Mouse (Mus musculus): ENCODE results near the gene Kctd4. TPM values are rescaled to one million over a fixed set of nuclear protein-coding genes. Genes with fewer than 3 reads are reported as not detected.

The Kctd4 gene
- polyA plus RNA-seq, 1 experiment from 2014 or later: 6.5 TPM

DNA sequence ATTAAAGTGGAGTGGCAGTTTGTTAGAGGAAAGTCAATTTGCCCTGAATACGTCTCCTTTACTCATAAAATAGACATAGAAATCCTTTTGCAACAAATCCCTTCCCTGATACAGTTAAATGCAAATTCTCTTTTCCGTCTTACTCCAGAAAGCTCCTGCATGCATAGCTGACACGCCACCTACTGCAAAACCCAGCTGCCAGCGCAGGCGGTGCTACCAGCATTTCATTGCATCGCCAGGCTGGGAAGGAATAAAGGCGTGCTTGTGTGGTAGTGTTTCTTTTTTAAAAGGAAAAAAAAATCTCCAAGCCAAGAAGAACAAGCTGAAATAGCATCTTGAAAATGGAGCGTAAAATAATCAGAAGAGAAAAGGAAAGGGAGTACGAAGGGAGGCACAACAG lies 7.4 kb downstream of the Kctd4 start:
- Histone ChIP-seq H3K27ac (replicated peaks) (peak overlapping the region; percentile 46), H3K9me3 (no peaks in the 10 kb centered on the region), H3K4me3 (peak overlapping the region; percentile 32), H3K9ac (peak overlapping the region; percentile 64; the same call in 1 of the 2 replicates), H3K4me1 (replicated peaks) (peaks cover 30% of the 10 kb centered on the region), H3K36me3 (no peaks in the 10 kb centered on the region), H3K4me2 (peak overlapping the region; percentile 40), H3K27me3 (no peaks in the 10 kb centered on the region)
- no peak for ATAC-seq (ENCODE audit: low read depth)
- WGBS: 49% methylated on average over 9 of the region's 9 CpGs

DNA sequence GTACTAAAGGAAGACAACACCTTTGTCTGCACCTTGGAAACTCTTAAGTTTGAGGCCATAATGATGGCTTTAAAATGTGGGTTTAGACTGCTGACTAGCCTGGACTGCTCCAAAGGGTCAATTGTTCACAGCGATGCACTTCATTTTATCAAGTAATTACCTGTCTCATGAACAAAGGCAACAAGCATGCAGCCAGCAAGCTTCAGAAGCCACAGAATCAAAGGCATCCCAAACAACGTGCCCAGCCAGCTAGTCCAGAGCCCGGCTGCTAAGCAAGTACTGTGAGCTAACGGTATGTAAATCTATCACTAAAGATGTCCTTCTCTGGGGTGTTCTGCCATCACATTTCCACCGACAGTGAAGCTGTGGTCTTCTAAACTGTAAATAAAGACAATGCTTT lies 8.4 kb downstream of the Kctd4 start:
- Histone ChIP-seq H3K9me3 (no peaks in the 10 kb centered on the region), H3K9ac (peak overlapping the region; percentile 64), H3K4me2 (peak overlapping the region; percentile 40), H3K4me1 (replicated peaks) (peaks cover 37% of the 10 kb centered on the region), H3K4me3 (peak overlapping the region; percentile 32), H3K27ac (replicated peaks) (peak overlapping the region; percentile 68), H3K27me3 (no peaks in the 10 kb centered on the region), H3K36me3 (no peaks in the 10 kb centered on the region)
- 19% methylated on average over 5 of the region's 5 CpGs for WGBS
- 0 out of 2 replicates have a peak, but pooled peaks have one; percentile 53 for ATAC-seq (ENCODE audit: low read depth)

DNA sequence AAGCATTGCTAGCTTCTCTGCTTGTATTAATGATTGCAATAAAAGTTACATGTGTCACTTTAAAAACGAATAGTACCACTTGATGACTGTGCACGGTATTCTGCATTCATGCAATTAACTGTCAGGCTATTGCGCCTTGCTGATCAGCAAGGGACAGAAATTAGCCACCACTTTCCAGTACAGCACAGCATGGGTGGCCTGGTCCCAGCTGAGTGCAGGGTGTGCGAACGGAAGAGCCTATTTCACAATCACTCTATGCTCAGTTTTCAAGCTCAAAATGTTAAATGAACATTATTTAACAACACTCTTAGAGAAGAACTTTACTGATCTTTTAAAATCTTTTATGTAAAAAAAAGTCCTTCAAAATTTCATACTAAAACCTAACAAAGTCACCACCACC lies 9.2 kb downstream of the Kctd4 start:
- Histone ChIP-seq H3K27ac (replicated peaks) (0 out of 2 replicates have a peak overlapping the region, but pooled peaks have one; percentile 52), H3K4me3 (peak overlapping the region; percentile 32), H3K4me2 (peak overlapping the region; percentile 40), H3K9me3 (no peaks in the 10 kb centered on the region), H3K27me3 (no peaks in the 10 kb centered on the region), H3K9ac (peak overlapping the region; percentile 27; the same call in 1 of the 2 replicates), H3K36me3 (no peaks in the 10 kb centered on the region), H3K4me1 (replicated peaks) (peaks cover 37% of the 10 kb centered on the region)
- WGBS: 33% methylated on average over 5 of the region's 5 CpGs
- peak; percentile 32; the same call in 1 of the 2 replicates for ATAC-seq (ENCODE audit: low read depth)

DNA sequence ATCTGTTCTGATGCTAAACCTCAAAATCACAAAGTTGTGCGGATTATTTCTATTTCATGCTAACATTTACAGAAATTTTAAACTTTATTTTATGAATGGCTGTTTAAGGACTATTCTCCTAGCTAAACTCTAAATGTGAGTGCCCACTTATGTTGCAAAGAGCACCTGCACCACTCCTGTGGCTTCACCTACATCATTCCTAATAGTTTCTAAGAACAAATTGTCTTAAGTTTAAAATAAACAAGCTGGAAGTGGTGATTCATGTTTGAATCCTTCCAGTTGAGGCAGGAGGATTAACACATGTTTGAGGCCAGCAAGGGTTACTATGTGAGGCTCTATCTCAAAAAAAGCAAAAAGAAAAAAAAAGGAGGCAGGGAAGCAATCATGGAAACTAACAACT lies 9.6 kb downstream of the Kctd4 start:
- H3K27me3 ChIP-seq: no peaks in the 10 kb centered on the region
- peak overlapping the region; percentile 32; the same call in 1 of the 2 replicates for H3K4me3 ChIP-seq
- WGBS: 98% methylated on average over 1 of the region's 1 CpGs
- no peak for ATAC-seq (ENCODE audit: low read depth)
- no peaks in the 10 kb centered on the region for H3K9me3 ChIP-seq
- no peaks in the 10 kb centered on the region for H3K36me3 ChIP-seq
- H3K27ac ChIP-seq (replicated peaks): no peak overlapping the region
- no peak overlapping the region for H3K9ac ChIP-seq
- H3K4me1 ChIP-seq (replicated peaks): peaks cover 37% of the 10 kb centered on the region
- H3K4me2 ChIP-seq: peak overlapping the region; percentile 40

DNA sequence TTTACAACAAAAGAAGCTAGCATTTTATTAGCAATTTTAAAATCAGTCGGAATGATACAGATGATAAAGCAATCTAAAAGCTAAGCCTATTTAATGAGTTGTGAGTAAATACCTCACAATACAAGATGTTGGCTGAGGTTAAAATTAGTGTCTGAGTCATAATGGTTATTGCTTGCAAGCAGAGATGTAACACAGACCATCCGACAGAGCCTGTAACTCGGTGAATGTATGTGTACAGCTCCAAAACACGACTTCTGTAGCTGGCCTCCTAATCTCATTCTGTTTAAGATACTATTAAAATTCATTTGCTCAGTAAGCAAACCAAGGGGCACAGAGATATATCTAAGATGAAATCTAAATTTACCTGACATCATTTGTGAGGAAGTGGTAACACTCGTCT lies 12.5 kb downstream of the Kctd4 start:
- Histone ChIP-seq H3K27me3 (no peaks in the 10 kb centered on the region), H3K4me2 (peak overlapping the region; percentile 24; the same call in 1 of the 2 replicates), H3K27ac (replicated peaks) (no peak overlapping the region), H3K9me3 (no peaks in the 10 kb centered on the region), H3K36me3 (no peaks in the 10 kb centered on the region), H3K4me3 (no peak overlapping the region), H3K4me1 (replicated peaks) (peaks cover 33% of the 10 kb centered on the region), H3K9ac (no peak overlapping the region)
- no peak for ATAC-seq (ENCODE audit: low read depth)
- WGBS: 78% methylated on average over 5 of the region's 5 CpGs

DNA sequence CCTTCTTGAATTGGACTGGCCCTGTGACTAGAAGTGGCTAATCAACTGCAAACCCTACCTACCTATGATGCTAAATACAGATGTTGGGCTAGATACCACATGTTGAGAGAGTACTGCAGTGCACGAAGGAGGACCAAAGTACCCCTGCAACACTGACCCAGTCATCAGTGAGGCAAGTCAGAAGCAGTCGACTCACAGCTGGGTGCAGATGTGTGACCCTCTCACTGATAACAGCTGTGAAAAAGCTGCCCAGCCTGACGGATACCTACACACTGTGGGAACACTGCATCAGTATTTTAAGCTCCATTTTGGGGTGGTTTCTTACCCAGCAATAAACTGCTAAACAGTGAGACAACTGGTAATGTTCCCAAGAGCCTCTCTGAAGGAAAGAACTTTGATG lies 21.3 kb downstream of the Kctd4 start:
- Histone ChIP-seq H3K9me3 (no peaks in the 10 kb centered on the region), H3K4me3 (no peak overlapping the region), H3K4me2 (no peak overlapping the region), H3K36me3 (no peaks in the 10 kb centered on the region), H3K27me3 (no peaks in the 10 kb centered on the region), H3K27ac (replicated peaks) (no peak overlapping the region), H3K4me1 (replicated peaks) (peaks cover 9% of the 10 kb centered on the region; the same call in 1 of the 2 replicates), H3K9ac (no peak overlapping the region)
- ATAC-seq (ENCODE audit: low read depth): no peak
- WGBS: 69% methylated on average over 3 of the region's 3 CpGs

DNA sequence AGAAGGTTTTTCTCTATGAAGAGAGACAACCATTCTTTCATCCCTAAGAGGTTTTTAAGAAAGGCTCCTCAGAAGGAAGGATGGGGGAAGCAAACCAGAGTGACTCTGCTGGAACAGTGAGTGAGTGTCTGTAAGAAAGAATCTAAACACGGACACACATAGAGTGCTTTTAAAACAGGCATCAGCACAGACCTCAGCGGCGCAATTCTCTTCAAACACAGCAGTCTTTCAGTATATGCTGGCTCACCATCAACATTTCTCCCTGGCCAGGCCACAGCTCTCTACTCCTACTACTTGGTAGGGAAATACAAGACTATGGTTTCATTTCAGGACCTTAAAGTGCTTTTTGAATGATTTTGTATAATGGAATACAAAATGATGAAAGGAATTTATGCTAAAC lies 26.4 kb downstream of the Kctd4 start:
- Histone ChIP-seq H3K27me3 (no peaks in the 10 kb centered on the region), H3K9ac (no peak overlapping the region), H3K4me1 (replicated peaks) (peaks cover 32% of the 10 kb centered on the region), H3K4me3 (no peak overlapping the region), H3K9me3 (no peaks in the 10 kb centered on the region), H3K36me3 (no peaks in the 10 kb centered on the region), H3K4me2 (no peak overlapping the region), H3K27ac (replicated peaks) (no peak overlapping the region)
- WGBS: 82% methylated on average over 3 of the region's 3 CpGs
- ATAC-seq (ENCODE audit: low read depth): no peak

DNA sequence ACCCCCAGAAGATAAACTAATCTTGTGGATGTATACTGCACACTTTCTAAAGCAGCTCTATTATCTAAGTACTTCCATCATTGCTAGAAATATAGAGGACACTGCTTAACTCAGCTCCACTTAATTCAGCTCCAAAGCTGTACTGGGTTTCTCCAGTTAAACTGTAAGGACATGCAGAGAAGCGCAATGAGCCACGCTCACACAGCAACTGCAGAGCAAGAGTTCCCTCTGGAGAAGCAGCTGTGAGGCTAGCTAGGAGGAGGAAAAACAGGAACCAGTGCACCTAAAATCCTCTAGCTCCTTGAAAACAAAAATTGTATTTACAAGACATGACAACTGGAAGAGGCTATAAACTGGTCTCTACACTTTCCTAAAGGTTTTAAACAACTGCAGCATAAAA lies 29.1 kb downstream of the Kctd4 start:
- H3K4me3 ChIP-seq: no peak overlapping the region
- no peak overlapping the region for H3K9ac ChIP-seq
- peaks cover 32% of the 10 kb centered on the region for H3K4me1 ChIP-seq (replicated peaks)
- H3K4me2 ChIP-seq: no peak overlapping the region
- no peaks in the 10 kb centered on the region for H3K9me3 ChIP-seq
- no peaks in the 10 kb centered on the region for H3K27me3 ChIP-seq
- WGBS: 81% methylated on average over 2 of the region's 2 CpGs
- ATAC-seq (ENCODE audit: low read depth): no peak
- no peak overlapping the region for H3K27ac ChIP-seq (replicated peaks)
- H3K36me3 ChIP-seq: no peaks in the 10 kb centered on the region

DNA sequence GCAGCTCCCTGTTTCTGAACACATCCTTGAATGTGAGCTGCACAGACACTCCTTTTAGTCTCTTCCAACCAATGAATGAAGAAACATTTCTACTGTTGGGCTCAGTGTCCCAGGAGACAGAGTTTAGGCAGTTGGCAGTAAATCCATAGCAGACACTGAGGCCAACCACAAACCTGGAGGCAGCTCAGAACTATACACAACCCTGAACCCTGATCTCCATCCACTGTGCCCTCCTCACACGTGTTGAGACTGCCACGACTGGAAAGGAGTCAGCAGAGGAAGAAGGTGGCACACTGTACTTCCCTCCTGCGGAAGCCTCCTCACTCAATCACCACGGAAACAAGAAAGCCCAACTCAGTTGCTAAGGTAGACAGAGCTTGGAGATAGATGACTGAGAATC lies 30.3 kb downstream of the Kctd4 start:
- H3K27ac ChIP-seq (replicated peaks): peak overlapping the region; percentile 10; the same call in 1 of the 2 replicates
- ATAC-seq (ENCODE audit: low read depth): no peak

DNA sequence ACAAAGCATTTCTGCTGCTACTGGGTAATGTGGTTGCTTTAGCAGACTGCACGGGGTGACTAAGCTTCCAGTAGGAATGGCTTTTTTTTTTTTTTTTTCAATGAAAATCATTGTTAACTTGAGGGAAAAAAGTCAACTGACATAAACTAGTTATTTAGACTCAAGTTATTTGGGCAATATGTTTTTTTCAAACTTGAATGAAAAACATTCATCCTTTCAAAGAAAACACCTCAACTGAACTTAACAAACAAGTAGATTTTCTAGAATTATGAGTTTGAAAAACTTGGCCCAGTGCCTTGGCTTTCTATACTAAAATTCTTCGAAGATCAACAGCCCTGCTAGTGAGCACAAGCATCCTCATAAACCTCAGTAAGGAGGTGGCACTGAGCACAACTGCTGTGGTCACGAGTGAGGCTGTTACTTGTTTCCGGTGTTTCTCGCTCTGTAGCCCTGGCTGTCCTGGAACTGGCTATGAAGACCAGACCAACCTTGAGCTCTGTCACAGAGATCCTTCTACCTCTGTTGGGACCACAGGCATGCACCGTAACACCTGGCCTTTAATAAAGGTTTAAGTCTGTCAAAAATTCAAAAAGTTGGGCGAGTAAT lies 32.2 kb downstream of the Kctd4 start:
- Histone ChIP-seq H3K36me3 (no peaks in the 10 kb centered on the region), H3K27ac (replicated peaks) (no peak overlapping the region), H3K4me3 (no peak overlapping the region), H3K9me3 (no peaks in the 10 kb centered on the region), H3K9ac (no peak overlapping the region), H3K4me2 (no peak overlapping the region), H3K27me3 (no peaks in the 10 kb centered on the region), H3K4me1 (replicated peaks) (peaks cover 31% of the 10 kb centered on the region)
- WGBS: 88% methylated on average over 7 of the region's 7 CpGs
- no peak for ATAC-seq (ENCODE audit: low read depth)

More for the DNA sequence above, 30.3 kb downstream of the Kctd4 start:
- H3K27me3 ChIP-seq: no peaks in the 10 kb centered on the region
- no peak overlapping the region for H3K9ac ChIP-seq
- H3K9me3 ChIP-seq: no peaks in the 10 kb centered on the region
- H3K4me1 ChIP-seq (replicated peaks): peaks cover 31% of the 10 kb centered on the region
- H3K4me2 ChIP-seq: no peak overlapping the region
- H3K4me3 ChIP-seq: no peak overlapping the region
- no peaks in the 10 kb centered on the region for H3K36me3 ChIP-seq
- WGBS: 57% methylated on average over 4 of the region's 4 CpGs

DNA sequence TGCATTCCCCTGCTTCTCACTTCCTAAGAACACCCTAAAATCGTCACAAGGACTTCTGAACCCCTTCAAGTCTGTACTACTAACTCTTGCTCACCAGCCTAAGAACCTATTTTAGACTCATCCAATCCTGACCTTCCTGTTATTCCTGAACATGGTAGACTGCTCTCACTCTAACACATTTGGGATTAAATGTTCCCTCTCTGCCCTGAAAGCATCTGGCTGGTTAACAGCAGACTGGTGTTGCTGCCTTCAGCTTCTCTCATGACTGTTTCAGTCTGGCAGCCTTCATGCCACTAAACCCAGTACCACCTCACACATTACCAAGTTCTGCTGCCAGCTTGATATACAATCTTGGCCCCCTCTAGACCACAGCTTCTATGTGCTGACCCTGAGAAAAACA lies 34.4 kb downstream of the Kctd4 start:
- H3K4me2 ChIP-seq: no peak overlapping the region
- 92% methylated on average over 1 of the region's 1 CpGs for WGBS
- no peak overlapping the region for H3K27ac ChIP-seq (replicated peaks)
- H3K9ac ChIP-seq: no peak overlapping the region
- H3K36me3 ChIP-seq: no peaks in the 10 kb centered on the region
- H3K9me3 ChIP-seq: no peaks in the 10 kb centered on the region
- ATAC-seq (ENCODE audit: low read depth): no peak
- H3K4me3 ChIP-seq: no peak overlapping the region
- H3K27me3 ChIP-seq: no peaks in the 10 kb centered on the region
- H3K4me1 ChIP-seq (replicated peaks): peaks cover 24% of the 10 kb centered on the region

DNA sequence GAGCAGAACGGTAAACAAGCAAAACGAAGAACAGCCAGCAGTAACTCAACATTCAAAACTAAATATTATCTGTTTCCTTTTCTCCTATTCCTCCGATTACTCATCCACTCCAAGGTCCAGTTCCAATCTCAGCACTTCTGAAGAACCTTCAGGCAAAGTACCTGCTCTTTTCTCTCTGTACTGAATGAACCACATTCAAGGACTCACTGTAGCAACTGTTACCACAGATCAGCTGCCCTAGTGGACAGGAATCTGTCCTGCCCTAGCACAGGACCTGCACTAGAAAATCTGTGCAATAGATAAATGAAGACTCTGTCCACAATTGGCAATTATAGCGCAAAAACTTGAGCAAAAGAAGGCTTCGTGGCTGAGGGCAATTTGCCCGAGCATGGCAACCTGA lies 36.1 kb downstream of the Kctd4 start:
- no peak overlapping the region for H3K9ac ChIP-seq
- H3K27ac ChIP-seq (replicated peaks): no peak overlapping the region
- H3K9me3 ChIP-seq: no peaks in the 10 kb centered on the region
- peaks cover 8% of the 10 kb centered on the region for H3K4me1 ChIP-seq (replicated peaks)
- no peak overlapping the region for H3K4me2 ChIP-seq
- no peaks in the 10 kb centered on the region; the same call in 1 of the 2 replicates for H3K36me3 ChIP-seq
- WGBS: 95% methylated on average over 6 of the region's 6 CpGs
- H3K4me3 ChIP-seq: no peak overlapping the region
- no peaks in the 10 kb centered on the region for H3K27me3 ChIP-seq
- ATAC-seq (ENCODE audit: low read depth): no peak

DNA sequence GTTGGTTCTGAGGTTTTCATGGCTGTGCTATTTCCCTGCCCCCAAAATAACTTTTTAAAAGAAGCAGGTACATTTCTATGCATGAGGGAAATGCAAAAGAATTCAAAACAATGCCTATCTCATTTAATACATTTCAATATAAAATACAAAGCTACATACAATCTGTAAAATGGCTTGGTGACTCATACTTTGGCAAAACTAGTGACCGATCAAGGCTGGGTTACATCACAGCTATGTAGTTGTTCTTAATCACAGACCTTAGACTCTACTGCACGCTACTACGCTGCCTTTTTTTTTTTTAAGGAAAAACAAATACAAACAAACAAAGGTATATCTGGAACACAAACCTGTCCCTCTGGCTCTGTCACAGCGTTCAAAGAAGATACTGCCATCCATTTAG lies 37.6 kb downstream of the Kctd4 start:
- Histone ChIP-seq H3K9me3 (no peaks in the 10 kb centered on the region), H3K9ac (no peak overlapping the region), H3K27ac (replicated peaks) (no peak overlapping the region), H3K36me3 (no peaks in the 10 kb centered on the region; the same call in 1 of the 2 replicates), H3K4me3 (no peak overlapping the region), H3K4me1 (replicated peaks) (no peaks in the 10 kb centered on the region), H3K4me2 (no peak overlapping the region), H3K27me3 (no peaks in the 10 kb centered on the region)
- 94% methylated on average over 4 of the region's 4 CpGs for WGBS
- no peak for ATAC-seq (ENCODE audit: low read depth)
